Mouse (Mus musculus): ENCODE data around the gene Cdip1. TPM values are rescaled to one million over a fixed set of nuclear protein-coding genes. Genes with fewer than 3 reads are reported as not detected.
"Not testable (repeated sequence)": the region's sequence is repeated elsewhere in the genome, so short reads cannot be mapped to it uniquely, and the experiment has no call there.

Cdip1 gene
- polyA plus RNA-seq, 1 experiment from 2014 or later = 49.8 TPM

- Histone ChIP-seq H3K9me3 (ENCODE audit: control insufficient read depth, low read length) (no peaks in the 10 kb centered on the region), H3K4me2 (no peak overlapping the region), H3K9ac (ENCODE audit: low read depth, low read length) (no peak overlapping the region), H3K27me3 (replicated peaks; ENCODE audit: control insufficient read depth, insufficient read depth, low read length) (no peaks in the 10 kb centered on the region), H3K27ac (ENCODE audit: low read depth, low read length) (no peak overlapping the region), H3K4me1 (replicated peaks; ENCODE audit: control insufficient read depth, insufficient read depth, low read length) (no peaks in the 10 kb centered on the region), H3K36me3 (ENCODE audit: control insufficient read depth, insufficient read depth, low read length) (peaks cover 11% of the 10 kb centered on the region; the same call in 1 of the 2 replicates), H3K4me3 (ENCODE audit: low read depth, low read length) (no peak overlapping the region)
- WGBS = 89% methylated on average over 4 of the region's 4 CpGs
- ATAC-seq (replicated peaks; ENCODE audit: low FRiP score) = no peak
- DNase-seq (ENCODE audit: low spot score) = no peak
These were observed 27.7 kb downstream of the Cdip1 start for GRCm38 (mm10) chr16:4762437-4762836.

GRCm38 (mm10) chr16:4756660-4757335 lies 33.3 kb downstream of the Cdip1 start:
- Histone ChIP-seq H3K4me2 (peak overlapping the region; percentile 57), H3K4me3 (ENCODE audit: low read depth, low read length) (peak overlapping the region; percentile 54), H3K9ac (ENCODE audit: low read depth, low read length) (peak overlapping the region; percentile 59), H3K27ac (ENCODE audit: low read depth, low read length) (peak overlapping the region; percentile 38; the same call in 1 of the 2 replicates)
- DNase-seq (ENCODE audit: low spot score) (peak; percentile 42), ATAC-seq (replicated peaks; ENCODE audit: low FRiP score) (peak; percentile 78)
- H3K4me1 ChIP-seq (replicated peaks; ENCODE audit: control insufficient read depth, insufficient read depth, low read length); H3K36me3 ChIP-seq (ENCODE audit: control insufficient read depth, insufficient read depth, low read length); H3K9me3 ChIP-seq (ENCODE audit: control insufficient read depth, low read length); H3K27me3 ChIP-seq (replicated peaks; ENCODE audit: control insufficient read depth, insufficient read depth, low read length): not testable (repeated sequence)
- 3% methylated on average over 30 of the region's 42 CpGs for WGBS

- Histone ChIP-seq H3K4me2 (no peak overlapping the region), H3K4me3 (ENCODE audit: low read depth, low read length) (no peak overlapping the region), H3K4me1 (replicated peaks; ENCODE audit: control insufficient read depth, insufficient read depth, low read length) (0 out of 2 replicates have a peak, but pooled peaks cover 8% of the 10 kb centered on the region), H3K9me3 (ENCODE audit: control insufficient read depth, low read length) (no peaks in the 10 kb centered on the region; the same call in 1 of the 2 replicates), H3K27me3 (replicated peaks; ENCODE audit: control insufficient read depth, insufficient read depth, low read length) (no peaks in the 10 kb centered on the region), H3K27ac (ENCODE audit: low read depth, low read length) (no peak overlapping the region), H3K9ac (ENCODE audit: low read depth, low read length) (no peak overlapping the region), H3K36me3 (ENCODE audit: control insufficient read depth, insufficient read depth, low read length) (peaks cover 4% of the 10 kb centered on the region; the same call in 1 of the 2 replicates)
- no peak for DNase-seq (ENCODE audit: low spot score)
- WGBS = 87% methylated on average over 3 of the region's 3 CpGs
- ATAC-seq (replicated peaks; ENCODE audit: low FRiP score) = no peak
These were observed 36.0 kb downstream of the Cdip1 start for GRCm38 (mm10) chr16:4754045-4754444.

- Histone ChIP-seq H3K4me2 (no peak overlapping the region), H3K4me3 (ENCODE audit: low read depth, low read length) (no peak overlapping the region), H3K9me3 (ENCODE audit: control insufficient read depth, low read length) (no peaks in the 10 kb centered on the region; the same call in 1 of the 2 replicates), H3K27me3 (replicated peaks; ENCODE audit: control insufficient read depth, insufficient read depth, low read length) (no peaks in the 10 kb centered on the region), H3K27ac (ENCODE audit: low read depth, low read length) (no peak overlapping the region), H3K9ac (ENCODE audit: low read depth, low read length) (no peak overlapping the region), H3K4me1 (replicated peaks; ENCODE audit: control insufficient read depth, insufficient read depth, low read length) (0 out of 2 replicates have a peak, but pooled peaks cover 8% of the 10 kb centered on the region), H3K36me3 (ENCODE audit: control insufficient read depth, insufficient read depth, low read length) (peaks cover 4% of the 10 kb centered on the region; the same call in 1 of the 2 replicates)
- ATAC-seq (replicated peaks; ENCODE audit: low FRiP score) = no peak
- DNase-seq (ENCODE audit: low spot score) = no peak
- 87% methylated on average over 3 of the region's 3 CpGs for WGBS
These were observed 37.9 kb downstream of the Cdip1 start for GRCm38 (mm10) chr16:4752155-4752554.

- no peak overlapping the region for H3K27ac ChIP-seq (ENCODE audit: low read depth, low read length)
- no peaks in the 10 kb centered on the region for H3K4me1 ChIP-seq (replicated peaks; ENCODE audit: control insufficient read depth, insufficient read depth, low read length)
- DNase-seq (ENCODE audit: low spot score) = no peak
- H3K27me3 ChIP-seq (replicated peaks; ENCODE audit: control insufficient read depth, insufficient read depth, low read length) = no peaks in the 10 kb centered on the region
- H3K36me3 ChIP-seq (ENCODE audit: control insufficient read depth, insufficient read depth, low read length) = peaks cover 9% of the 10 kb centered on the region; the same call in 1 of the 2 replicates
- H3K4me3 ChIP-seq (ENCODE audit: low read depth, low read length) = no peak overlapping the region
- H3K4me2 ChIP-seq = no peak overlapping the region
- ATAC-seq (replicated peaks; ENCODE audit: low FRiP score) = no peak
- H3K9ac ChIP-seq (ENCODE audit: low read depth, low read length) = no peak overlapping the region
- peaks cover 8% of the 10 kb centered on the region; the same call in 1 of the 2 replicates for H3K9me3 ChIP-seq (ENCODE audit: control insufficient read depth, low read length)
- 97% methylated on average over 1 of the region's 1 CpGs for WGBS
These were observed 47.9 kb downstream of the Cdip1 start for GRCm38 (mm10) chr16:4742186-4742585.

GRCm38 (mm10) chr16:4739994-4740393 lies 50.1 kb downstream of the Cdip1 start:
- no peak overlapping the region for H3K4me2 ChIP-seq
- no peak overlapping the region for H3K9ac ChIP-seq (ENCODE audit: low read depth, low read length)
- H3K27ac ChIP-seq (ENCODE audit: low read depth, low read length) = no peak overlapping the region
- ATAC-seq (replicated peaks; ENCODE audit: low FRiP score) = no peak
- no peak for DNase-seq (ENCODE audit: low spot score)
- H3K27me3 ChIP-seq (replicated peaks; ENCODE audit: control insufficient read depth, insufficient read depth, low read length) = no peaks in the 10 kb centered on the region
- no peak overlapping the region for H3K4me3 ChIP-seq (ENCODE audit: low read depth, low read length)
- 86% methylated on average over 2 of the region's 2 CpGs for WGBS
- peaks cover 8% of the 10 kb centered on the region; the same call in 1 of the 2 replicates for H3K9me3 ChIP-seq (ENCODE audit: control insufficient read depth, low read length)
- peaks cover 9% of the 10 kb centered on the region; the same call in 1 of the 2 replicates for H3K36me3 ChIP-seq (ENCODE audit: control insufficient read depth, insufficient read depth, low read length)
- no peaks in the 10 kb centered on the region for H3K4me1 ChIP-seq (replicated peaks; ENCODE audit: control insufficient read depth, insufficient read depth, low read length)

GRCm38 (mm10) chr16:4736262-4736661 lies 53.8 kb downstream of the Cdip1 start:
- no peak overlapping the region for H3K4me2 ChIP-seq
- no peak overlapping the region for H3K9ac ChIP-seq (ENCODE audit: low read depth, low read length)
- no peaks in the 10 kb centered on the region; the same call in 1 of the 2 replicates for H3K4me1 ChIP-seq (replicated peaks; ENCODE audit: control insufficient read depth, insufficient read depth, low read length)
- H3K9me3 ChIP-seq (ENCODE audit: control insufficient read depth, low read length) = no peaks in the 10 kb centered on the region
- no peaks in the 10 kb centered on the region for H3K36me3 ChIP-seq (ENCODE audit: control insufficient read depth, insufficient read depth, low read length)
- ATAC-seq (replicated peaks; ENCODE audit: low FRiP score) (no peak), DNase-seq (ENCODE audit: low spot score) (no peak)
- no peak overlapping the region for H3K27ac ChIP-seq (ENCODE audit: low read depth, low read length)
- no peak overlapping the region for H3K4me3 ChIP-seq (ENCODE audit: low read depth, low read length)
- no peaks in the 10 kb centered on the region for H3K27me3 ChIP-seq (replicated peaks; ENCODE audit: control insufficient read depth, insufficient read depth, low read length)
- WGBS = 83% methylated on average over 2 of the region's 2 CpGs

- Histone ChIP-seq H3K27me3 (replicated peaks; ENCODE audit: control insufficient read depth, insufficient read depth, low read length) (no peaks in the 10 kb centered on the region), H3K4me2 (no peak overlapping the region), H3K27ac (ENCODE audit: low read depth, low read length) (no peak overlapping the region), H3K9ac (ENCODE audit: low read depth, low read length) (no peak overlapping the region), H3K4me3 (ENCODE audit: low read depth, low read length) (no peak overlapping the region), H3K4me1 (replicated peaks; ENCODE audit: control insufficient read depth, insufficient read depth, low read length) (peaks cover 17% of the 10 kb centered on the region), H3K36me3 (ENCODE audit: control insufficient read depth, insufficient read depth, low read length) (no peaks in the 10 kb centered on the region), H3K9me3 (ENCODE audit: control insufficient read depth, low read length) (no peaks in the 10 kb centered on the region)
- ATAC-seq (replicated peaks; ENCODE audit: low FRiP score) = no peak
- 83% methylated on average over 3 of the region's 3 CpGs for WGBS
- no peak for DNase-seq (ENCODE audit: low spot score)
These were observed 59.2 kb downstream of the Cdip1 start for GRCm38 (mm10) chr16:4730776-4731358.
